In the genomic region with DNA sequence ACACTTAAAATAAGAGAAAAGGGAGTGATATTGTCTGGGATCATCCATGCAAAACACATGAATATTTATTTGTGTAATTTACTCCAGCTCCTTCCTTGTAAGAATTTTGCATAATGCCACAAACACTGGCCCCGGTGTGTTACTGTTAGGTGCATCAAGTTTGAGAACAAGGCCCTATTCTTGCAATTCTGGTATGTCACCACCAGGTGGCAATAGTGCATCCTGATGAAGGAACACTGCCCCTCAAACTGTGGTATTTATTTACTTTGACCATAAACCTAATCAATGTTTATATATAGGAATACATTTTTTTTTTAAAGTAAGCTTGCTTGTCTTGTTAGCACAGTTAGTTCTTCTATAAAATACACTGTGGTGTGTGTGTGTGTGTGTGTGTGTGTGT, we compare ENCODE assay signal across 11 mouse cellular contexts.
DNase-seq lines count a peak whose midpoint lies in the region; TF ChIP-seq lines count a peak whose summit lies in the region.
"Had no signal": no experiment of that assay in that cellular context is flagged by ENCODE, and none has a peak within 500 bp of the region (broad histone marks: within the 10 kb centered on the region; RNA-seq: fewer than 3 reads in every experiment).

No protein-coding gene starts in this region.

- no peak overlapping the region for H3K4me3 ChIP-seq in testis, adult 2 months (ENCODE audit: control insufficient read depth, low read depth, low read length)
- H3K4me3 ChIP-seq: megakaryocyte, embryonic 14.5 days had no signal

- peak; percentile 8 to 9 for DNase-seq in heart, postnatal 14 days
- no peak for DNase-seq in heart, postnatal 25 days (ENCODE audit: low spot score)
- no peak for DNase-seq in testis, postnatal 10 days (ENCODE audit: low spot score)
- peak; percentile 67 for DNase-seq in embryo, embryonic 10.5 days (ENCODE audit: low spot score)
- DNase-seq in adrenal gland, adult 2 months, result no peak
- DNase-seq in right cerebral cortex, postnatal 10 days (ENCODE audit: low spot score in 2 of 2), result no peak
- DNase-seq in frontal cortex, postnatal 10 days (ENCODE audit: low spot score in 2 of 2), result no peak
- DNase-seq: adrenal gland, postnatal 14 days; spleen, adult 18-20 months had no signal

- H3K27ac ChIP-seq in testis, adult 2 months (ENCODE audit: control insufficient read depth, insufficient read depth, low read depth, low read length), result no peak overlapping the region

- intact Hi-C loops in heart, postnatal 14 days (cut with DNase I), result loop anchor here (2.0 kb wide), 1 partner anchor 776 kb away; no protein-coding TSS in a partner anchor
- intact Hi-C loops in heart, postnatal 25 days (cut with DNase I), result loop anchor here (2.0 kb wide), 1 partner anchor 776 kb away; no protein-coding TSS in a partner anchor

- TF ChIP-seq POLR2A in testis, adult 2 months (IDR thresholded peaks at IDR 0.05; ENCODE audit: control insufficient read depth, low read depth, low read length), result no peak

- H3K4me1 ChIP-seq in testis, adult 2 months (ENCODE audit: control insufficient read depth, insufficient read depth, low read length), result peaks cover 2% of the 10 kb centered on the region; the same call in 1 of the 2 replicates
- H3K4me1 ChIP-seq: megakaryocyte, embryonic 14.5 days had no signal

- no peaks in the 10 kb centered on the region for H3K27me3 ChIP-seq in testis, adult 2 months (ENCODE audit: control insufficient read depth, insufficient read depth, low read length)
- H3K27me3 ChIP-seq: megakaryocyte, embryonic 14.5 days had no signal

- no peaks in the 10 kb centered on the region for H3K36me3 ChIP-seq in testis, adult 2 months (ENCODE audit: control insufficient read depth, insufficient read depth, low read length)

- peak; percentile 46; the same call in 1 of the 2 replicates for TF ChIP-seq CTCF in testis, adult 2 months (IDR thresholded peaks at IDR 0.05; ENCODE audit: control insufficient read depth, insufficient read depth, insufficient replicate concordance, low read depth, low read length)

Comparison
In these comparisons a context has a peak if more than half of its experiments do, and no peak if none do; other contexts are left out.
1. DNase-seq: peak in heart, postnatal 14 days (2 of 2) and embryo, embryonic 10.5 days (single experiment); none in heart, postnatal 25 days (single experiment), testis, postnatal 10 days (single experiment), adrenal gland, adult 2 months (single experiment), right cerebral cortex, postnatal 10 days (0 of 2) and frontal cortex, postnatal 10 days (0 of 2).